Comparison of ENCODE assay signal across 8 mouse cellular contexts in the genomic region with DNA sequence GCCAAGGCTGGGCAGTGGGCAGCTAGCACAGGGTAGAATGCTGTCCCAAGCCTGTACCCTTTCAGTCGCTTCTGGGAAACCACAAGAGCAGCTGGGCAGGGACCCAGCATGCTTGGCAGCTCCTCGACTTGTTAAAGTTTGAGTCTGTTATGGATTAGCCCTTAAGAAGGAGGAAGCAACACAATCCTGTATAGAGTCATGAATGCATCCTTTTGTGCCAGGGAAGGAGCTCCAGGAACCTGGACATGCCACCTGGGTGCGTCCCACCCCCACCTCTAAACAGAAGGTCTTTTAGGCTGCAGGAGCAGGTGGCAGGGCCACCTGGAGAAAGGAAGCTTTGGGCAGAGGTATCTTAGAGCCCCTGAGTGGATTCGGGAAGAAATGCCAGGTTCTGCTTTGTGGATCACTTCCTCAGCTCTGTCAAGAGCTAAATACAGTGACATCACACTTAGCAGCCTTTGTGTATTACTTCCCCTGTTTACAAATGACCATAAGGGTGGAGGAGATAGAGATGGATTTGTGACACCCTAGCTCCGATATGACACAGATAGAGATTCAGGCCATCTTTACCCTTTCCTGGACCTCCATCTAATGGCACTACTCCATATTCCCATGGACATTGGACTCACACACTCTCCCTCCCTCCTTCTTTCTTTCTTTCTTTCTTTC. TPM values are rescaled to one million over a fixed set of nuclear protein-coding genes. Genes with fewer than 3 reads are reported as not detected.
A peak's percentile ranks its signal among the peaks of the same experiment; 100 is the strongest.
DNase-seq lines count a peak whose midpoint lies in the region; ATAC-seq lines count a peak whose summit lies in the region.

No protein-coding gene starts in this region.

- H3K27ac ChIP-seq in forebrain, embryonic 13.5 days, result 0 out of 2 replicates have a peak overlapping the region, but pooled peaks have one; percentile 0
- H3K27ac ChIP-seq in forebrain, embryonic 12.5 days, result no peak overlapping the region
- H3K27ac ChIP-seq in midbrain, embryonic 15.5 days, result peak overlapping the region; percentile 2; the same call in 1 of the 2 replicates
- H3K27ac ChIP-seq in midbrain, embryonic 14.5 days (replicated peaks; ENCODE audit: low read depth, low read length), result no peak overlapping the region; the same call in 1 of the 2 replicates
- H3K27ac ChIP-seq in heart, embryonic 15.5 days, result peak overlapping the region; percentile 96

- no peaks in the 10 kb centered on the region for H3K9me3 ChIP-seq in forebrain, embryonic 13.5 days (replicated peaks)
- no peaks in the 10 kb centered on the region for H3K9me3 ChIP-seq in forebrain, embryonic 12.5 days
- no peaks in the 10 kb centered on the region for H3K9me3 ChIP-seq in midbrain, embryonic 15.5 days
- no peaks in the 10 kb centered on the region for H3K9me3 ChIP-seq in midbrain, embryonic 14.5 days (ENCODE audit: control insufficient read depth, low read length)
- no peaks in the 10 kb centered on the region for H3K9me3 ChIP-seq in heart, embryonic 15.5 days (replicated peaks)

- no peak for ATAC-seq in forebrain, embryonic 13.5 days
- ATAC-seq in forebrain, embryonic 12.5 days (ENCODE audit: low FRiP score), result no peak
- no peak for ATAC-seq in midbrain, embryonic 15.5 days (replicated peaks)
- ATAC-seq in midbrain, embryonic 14.5 days (ENCODE audit: low FRiP score, low TSS enrichment), result no peak
- ATAC-seq in heart, embryonic 15.5 days (replicated peaks; ENCODE audit: insufficient number of reproducible peaks, insufficient read depth, low FRiP score, low read depth), result no peak

- no peaks in the 10 kb centered on the region for H3K27me3 ChIP-seq in forebrain, embryonic 13.5 days
- H3K27me3 ChIP-seq in forebrain, embryonic 12.5 days, result no peaks in the 10 kb centered on the region
- H3K27me3 ChIP-seq in midbrain, embryonic 15.5 days (replicated peaks), result no peaks in the 10 kb centered on the region
- H3K27me3 ChIP-seq in midbrain, embryonic 14.5 days (ENCODE audit: control insufficient read depth, insufficient read depth, low read length), result no peaks in the 10 kb centered on the region
- H3K27me3 ChIP-seq in heart, embryonic 15.5 days, result no peaks in the 10 kb centered on the region

- no peak overlapping the region for H3K4me2 ChIP-seq in forebrain, embryonic 13.5 days
- H3K4me2 ChIP-seq in forebrain, embryonic 12.5 days, result no peak overlapping the region
- H3K4me2 ChIP-seq in midbrain, embryonic 15.5 days, result no peak overlapping the region
- no peak overlapping the region for H3K4me2 ChIP-seq in midbrain, embryonic 14.5 days (ENCODE audit: low read length)
- peak overlapping the region; percentile 85 for H3K4me2 ChIP-seq in heart, embryonic 15.5 days

- no peak overlapping the region for H3K4me3 ChIP-seq in forebrain, embryonic 13.5 days
- no peak overlapping the region for H3K4me3 ChIP-seq in forebrain, embryonic 12.5 days (replicated peaks)
- H3K4me3 ChIP-seq in midbrain, embryonic 15.5 days, result no peak overlapping the region
- H3K4me3 ChIP-seq in midbrain, embryonic 14.5 days (replicated peaks; ENCODE audit: low read depth, low read length), result no peak overlapping the region
- H3K4me3 ChIP-seq in heart, embryonic 15.5 days, result no peak overlapping the region

- no peak overlapping the region for H3K9ac ChIP-seq in forebrain, embryonic 13.5 days
- H3K9ac ChIP-seq in forebrain, embryonic 12.5 days, result no peak overlapping the region
- no peak overlapping the region for H3K9ac ChIP-seq in midbrain, embryonic 15.5 days
- no peak overlapping the region for H3K9ac ChIP-seq in midbrain, embryonic 14.5 days (replicated peaks; ENCODE audit: low read length)
- 0 out of 2 replicates have a peak overlapping the region, but pooled peaks have one; percentile 28 for H3K9ac ChIP-seq in heart, embryonic 15.5 days

- WGBS in forebrain, embryonic 13.5 days, result 78% methylated on average over 5 of the region's 5 CpGs
- whole genome bisulfite sequencing in forebrain, embryonic 12.5 days, result 88% methylated on average over 5 of the region's 5 CpGs
- 75% methylated on average over 5 of the region's 5 CpGs for WGBS in midbrain, embryonic 15.5 days
- WGBS in midbrain, embryonic 14.5 days, result 76% methylated on average over 5 of the region's 5 CpGs
- 46% methylated on average over 5 of the region's 5 CpGs for WGBS in heart, embryonic 15.5 days

- peaks cover 36% of the 10 kb centered on the region for H3K36me3 ChIP-seq in forebrain, embryonic 13.5 days (ENCODE audit: poor library complexity, severe bottlenecking)
- H3K36me3 ChIP-seq in forebrain, embryonic 12.5 days (replicated peaks), result peaks cover 35% of the 10 kb centered on the region
- H3K36me3 ChIP-seq in midbrain, embryonic 15.5 days (replicated peaks), result peaks cover 8% of the 10 kb centered on the region; the same call in 1 of the 2 replicates
- H3K36me3 ChIP-seq in midbrain, embryonic 14.5 days (ENCODE audit: control insufficient read depth, insufficient read depth, low read length), result peaks cover 27% of the 10 kb centered on the region
- H3K36me3 ChIP-seq in heart, embryonic 15.5 days, result peaks cover 35% of the 10 kb centered on the region

- no peak for DNase-seq in midbrain, embryonic 14.5 days
- DNase-seq in lung, postnatal 10 days, result peak; percentile 34
- no peak for DNase-seq in retina, embryonic 14.5 days (ENCODE audit: low spot score)
- DNase-seq in ovary, postnatal 36 days (ENCODE audit: low spot score), result no peak

- H3K4me1 ChIP-seq in forebrain, embryonic 13.5 days, result peaks cover 21% of the 10 kb centered on the region
- peaks cover 24% of the 10 kb centered on the region for H3K4me1 ChIP-seq in forebrain, embryonic 12.5 days
- H3K4me1 ChIP-seq in midbrain, embryonic 15.5 days, result peaks cover 39% of the 10 kb centered on the region
- H3K4me1 ChIP-seq in midbrain, embryonic 14.5 days (ENCODE audit: control insufficient read depth, insufficient read depth, low read length), result peaks cover 17% of the 10 kb centered on the region
- H3K4me1 ChIP-seq in heart, embryonic 15.5 days (replicated peaks), result peaks cover 77% of the 10 kb centered on the region

RNA-seq across cellular contexts. Expression of gene Cd81, which starts 6.8 kb away (rescaled TPM):
- polyA plus RNA-seq in forebrain, embryonic 13.5 days (2015; fragmentation: Nextera tagmentation; extraction: Ambion mirVana), result 217 and 236 TPM in 2 replicates
- polyA plus RNA-seq in forebrain, embryonic 12.5 days (2016; fragmentation: Nextera tagmentation; extraction: Ambion mirVana), result 199 and 205 TPM in 2 replicates
- 374 and 398 TPM in 2 replicates for polyA plus RNA-seq in midbrain, embryonic 15.5 days (2015; fragmentation: Nextera tagmentation; extraction: Ambion mirVana)
- 316 and 322 TPM in 2 replicates for polyA plus RNA-seq in midbrain, embryonic 14.5 days (2014; fragmentation: Nextera tagmentation; extraction: Ambion mirVana)
- polyA plus RNA-seq in heart, embryonic 15.5 days (2015; fragmentation: Nextera tagmentation; extraction: Ambion mirVana), result 780 and 813 TPM in 2 replicates

RNA-seq across cellular contexts. Expression of gene Tssc4, which starts 9.7 kb away (rescaled TPM):
- 108 and 122 TPM in 2 replicates for polyA plus RNA-seq in forebrain, embryonic 13.5 days (2015; fragmentation: Nextera tagmentation; extraction: Ambion mirVana)
- 106 and 108 TPM in 2 replicates for polyA plus RNA-seq in forebrain, embryonic 12.5 days (2016; fragmentation: Nextera tagmentation; extraction: Ambion mirVana)
- polyA plus RNA-seq in midbrain, embryonic 15.5 days (2015; fragmentation: Nextera tagmentation; extraction: Ambion mirVana), result 103 and 114 TPM in 2 replicates
- polyA plus RNA-seq in midbrain, embryonic 14.5 days (2014; fragmentation: Nextera tagmentation; extraction: Ambion mirVana), result 70.4 and 102 TPM in 2 replicates
- 45.7 and 66.2 TPM in 2 replicates for polyA plus RNA-seq in heart, embryonic 15.5 days (2015; fragmentation: Nextera tagmentation; extraction: Ambion mirVana)

RNA-seq across cellular contexts. Expression of gene Trpm5, which starts 35.1 kb away (rescaled TPM):
- polyA plus RNA-seq in forebrain, embryonic 13.5 days (2015; fragmentation: Nextera tagmentation; extraction: Ambion mirVana), result 1.3 and 1.7 TPM in 2 replicates
- polyA plus RNA-seq in forebrain, embryonic 12.5 days (2016; fragmentation: Nextera tagmentation; extraction: Ambion mirVana), result 1.1 and 1.3 TPM in 2 replicates
- polyA plus RNA-seq in midbrain, embryonic 15.5 days (2015; fragmentation: Nextera tagmentation; extraction: Ambion mirVana), result 1.3 and 1.6 TPM in 2 replicates
- 0.40 and 1.3 TPM in 2 replicates for polyA plus RNA-seq in midbrain, embryonic 14.5 days (2014; fragmentation: Nextera tagmentation; extraction: Ambion mirVana)
- polyA plus RNA-seq in heart, embryonic 15.5 days (2015; fragmentation: Nextera tagmentation; extraction: Ambion mirVana), result 3.8 and 4.7 TPM in 2 replicates

RNA-seq across cellular contexts. Expression of gene Kcnq1, which starts 46.8 kb away (rescaled TPM):
- 0.48 and 1.2 TPM in 2 replicates for polyA plus RNA-seq in forebrain, embryonic 13.5 days (2015; fragmentation: Nextera tagmentation; extraction: Ambion mirVana)
- polyA plus RNA-seq in forebrain, embryonic 12.5 days (2016; fragmentation: Nextera tagmentation; extraction: Ambion mirVana), result 0.87 and 0.94 TPM in 2 replicates
- 1.3 and 1.8 TPM in 2 replicates for polyA plus RNA-seq in midbrain, embryonic 15.5 days (2015; fragmentation: Nextera tagmentation; extraction: Ambion mirVana)
- polyA plus RNA-seq in midbrain, embryonic 14.5 days (2014; fragmentation: Nextera tagmentation; extraction: Ambion mirVana), result 1.2 and 2.0 TPM in 2 replicates
- 25.8 and 27.5 TPM in 2 replicates for polyA plus RNA-seq in heart, embryonic 15.5 days (2015; fragmentation: Nextera tagmentation; extraction: Ambion mirVana)

RNA-seq across cellular contexts. Expression of gene Tspan32, which starts 54.5 kb away (rescaled TPM):
- 0.81 and 0.83 TPM in 2 replicates for polyA plus RNA-seq in forebrain, embryonic 13.5 days (2015; fragmentation: Nextera tagmentation; extraction: Ambion mirVana)
- polyA plus RNA-seq in forebrain, embryonic 12.5 days (2016; fragmentation: Nextera tagmentation; extraction: Ambion mirVana), result 1.3 and 1.5 TPM in 2 replicates
- 0.66 and 0.97 TPM in 2 replicates for polyA plus RNA-seq in midbrain, embryonic 15.5 days (2015; fragmentation: Nextera tagmentation; extraction: Ambion mirVana)
- 0.27 and 0.57 TPM in 2 replicates for polyA plus RNA-seq in midbrain, embryonic 14.5 days (2014; fragmentation: Nextera tagmentation; extraction: Ambion mirVana)
- polyA plus RNA-seq in heart, embryonic 15.5 days (2015; fragmentation: Nextera tagmentation; extraction: Ambion mirVana), result 2.4 and 3.7 TPM in 2 replicates

Comparison
In these comparisons a context has a peak if more than half of its experiments do, and no peak if none do; other contexts are left out.
1. H3K27ac ChIP-seq: peak in forebrain, embryonic 13.5 days (single experiment), midbrain, embryonic 15.5 days (single experiment) and heart, embryonic 15.5 days (single experiment); none in forebrain, embryonic 12.5 days (single experiment) and midbrain, embryonic 14.5 days (single experiment).